Mouse (Mus musculus) heart, postnatal 36 days (tissue): Measurements from ENCODE around the gene P2ry2. TPM values are rescaled to one million over a fixed set of nuclear protein-coding genes. Genes with fewer than 3 reads are reported as not detected.

ENCODE experiments used
- DNase-seq, 2 experiments: peaks; one replicate each; pipeline ENCODE4 v3.0.0; 2021 to 2022
- intact Hi-C: fragments of 180-260 bp; cut with DNase I; formaldehyde crosslinking; loops from one replicate; pipeline ENCODE4 v1.15.1; 2025
- total RNA-seq, 2 experiments: library from RNA; stranded (reverse); gene quantifications; 2 replicates each; pipeline ENCODE4 v1.2.3; 2021

P2ry2 gene
- total RNA-seq: 10 to 100 TPM; 19.6 to 28.4 TPM

DNA sequence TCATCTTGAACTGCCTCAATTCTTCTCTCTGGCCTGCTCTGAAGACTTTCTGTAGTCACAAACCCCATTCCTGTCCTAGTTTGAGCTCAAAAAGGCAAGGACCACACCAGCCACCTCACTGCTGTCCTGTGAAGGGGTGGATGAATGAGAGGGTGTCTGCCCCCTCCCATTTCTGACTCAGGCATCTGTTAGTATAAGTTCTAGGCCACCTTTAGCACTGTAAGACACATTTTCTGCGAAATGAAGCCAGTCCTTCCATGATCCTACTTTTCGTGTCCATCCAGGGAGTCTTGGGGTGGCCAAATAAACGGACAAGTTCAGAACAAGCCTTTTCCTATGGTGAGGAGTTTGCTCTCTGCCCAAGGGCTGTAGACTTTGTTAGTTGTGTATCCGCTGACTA is at the start of gene P2ry2:
TSS of gene P2ry2 (minus strand) at position 326 of the 400 bp plus-strand sequence.
- no peak for DNase-seq
- intact Hi-C loops: loop anchor here (1.0 kb wide), 1 partner anchor 39 kb away; no protein-coding TSS in a partner anchor

DNA sequence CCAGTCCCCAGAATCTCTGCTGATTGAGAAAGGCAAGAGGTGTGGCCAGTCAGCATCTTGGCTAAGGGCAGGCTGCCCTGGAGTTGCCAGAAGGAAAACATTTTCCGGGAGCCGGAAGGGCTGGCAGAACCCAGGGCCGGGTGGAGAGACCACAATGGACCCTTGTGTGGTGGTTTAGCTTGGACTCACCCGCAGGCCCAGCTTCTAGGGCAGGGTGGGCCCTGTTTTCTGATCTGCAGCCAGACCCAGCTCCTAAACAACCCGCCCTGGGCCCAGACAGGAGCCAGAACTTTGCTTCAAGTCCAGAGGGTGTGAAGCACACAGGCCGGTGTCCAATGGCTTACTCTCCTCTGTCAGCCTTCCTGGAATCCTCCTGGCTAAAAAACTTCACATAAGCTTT is 49.6 kb upstream of the P2ry2 start:
- peak; percentile 59 to 68 for DNase-seq

GRCm38 (mm10) chr7:101061381-101061780 is 48.7 kb upstream of the P2ry2 start:
- peak; percentile 90 to 93 for DNase-seq
- intact Hi-C loops: loop anchor here (1.0 to 2.0 kb wide), 3 partner anchors 169 to 313 kb away; no protein-coding TSS in a partner anchor

More for the DNA sequence above, 49.6 kb upstream of the P2ry2 start:
- intact Hi-C loops: loop anchor here (2.0 kb wide), 1 partner anchor 47 kb away; no protein-coding TSS in a partner anchor

DNA sequence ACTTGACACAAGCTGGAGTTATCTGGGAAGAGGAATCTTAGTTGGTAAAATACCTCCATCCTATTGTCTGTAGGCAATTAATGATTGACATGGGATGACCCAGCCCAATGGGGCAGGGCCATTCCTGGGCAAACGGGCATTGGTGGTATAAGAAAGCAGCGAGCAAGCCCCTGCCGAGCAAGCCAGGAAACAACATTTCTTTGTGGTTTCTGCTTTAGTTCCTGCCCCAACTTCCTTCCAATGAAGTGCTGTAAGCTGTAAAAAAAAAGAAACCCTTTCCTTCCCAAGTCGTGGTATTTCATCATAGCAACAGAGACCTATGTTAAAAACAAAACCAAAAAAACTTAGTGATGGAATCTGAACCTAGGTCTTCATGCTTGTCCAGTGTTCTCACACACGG is 47.8 kb upstream of the P2ry2 start:
- intact Hi-C loops: loop anchor here (2.0 kb wide), 1 partner anchor 314 kb away; no protein-coding TSS in a partner anchor
- no peak for DNase-seq

GRCm38 (mm10) chr7:101059188-101059587 is 46.5 kb upstream of the P2ry2 start:
- intact Hi-C loops: no loop called here
- no peak for DNase-seq

DNA sequence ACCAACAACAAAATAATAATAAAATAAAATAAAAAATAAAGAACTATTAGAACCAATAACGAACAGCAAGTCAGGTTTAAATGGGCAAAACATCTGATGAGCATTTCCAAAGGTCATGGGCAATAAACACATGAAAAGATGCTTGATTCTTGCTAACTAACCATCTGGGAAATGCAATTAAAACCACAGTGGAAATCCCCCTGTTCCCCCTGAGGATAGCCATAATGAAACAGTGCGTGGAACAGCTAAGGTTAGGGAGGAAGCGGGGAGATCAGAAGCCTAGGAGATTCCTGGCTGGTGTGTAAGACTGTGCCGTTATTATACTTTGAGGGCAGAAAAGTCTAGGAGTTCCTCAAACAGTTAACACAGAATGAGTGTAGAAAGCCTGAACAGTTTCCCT is 44.6 kb upstream of the P2ry2 start:
- no peak for DNase-seq
- intact Hi-C loops: no loop called here

- intact Hi-C loops: no loop called here
Observed at GRCm38 (mm10) chr7:101053136-101053535, 40.5 kb upstream of the P2ry2 start.

DNA sequence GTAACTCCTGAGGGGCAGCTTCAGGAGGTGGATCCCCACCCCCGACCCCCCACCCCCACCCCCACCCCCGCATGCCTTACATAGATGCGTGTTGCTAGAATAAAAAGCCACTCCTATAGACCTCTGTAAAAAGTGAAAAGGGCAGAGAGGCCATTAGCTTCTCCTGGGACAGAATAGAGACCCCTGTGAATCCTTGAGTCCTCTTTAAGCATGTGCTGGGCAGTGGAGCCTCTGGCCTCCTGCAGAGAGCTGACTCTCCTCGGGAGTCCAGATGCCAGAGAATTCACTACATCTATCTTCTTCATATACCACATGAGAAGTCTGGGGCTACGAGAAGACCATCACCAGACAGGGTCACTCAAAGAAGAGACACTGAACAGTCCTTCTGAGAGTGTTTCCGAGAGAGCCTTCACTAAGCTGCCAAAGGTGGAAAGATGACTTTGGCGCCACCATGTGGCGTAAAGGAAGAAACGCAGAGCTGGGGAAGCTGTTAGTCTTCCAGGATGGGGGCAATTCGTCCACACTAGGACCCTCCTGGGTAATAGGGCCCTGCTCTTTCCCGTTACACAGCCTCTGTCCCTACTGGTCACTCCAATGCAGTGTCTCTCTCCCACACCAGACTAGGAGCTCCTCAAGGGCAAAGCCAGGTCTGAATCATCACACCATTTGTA is 39.0 kb upstream of the P2ry2 start:
- DNase-seq: peak; percentile 74 to 78
- intact Hi-C loops: loop anchor here (1.0 to 2.0 kb wide), 4 partner anchors 39 to 145 kb away; partner anchors contain the start of gene P2ry2

More at GRCm38 (mm10) chr7:101053136-101053535, 40.5 kb upstream of the P2ry2 start:
- DNase-seq: no peak

- peak in 1 of 2 experiments; percentile 58 for DNase-seq
- intact Hi-C loops: loop anchor here (1.0 to 2.0 kb wide), 3 partner anchors 39 to 144 kb away; partner anchors contain the start of gene P2ry2
Observed at GRCm38 (mm10) chr7:101050724-101051550, 38.3 kb upstream of the P2ry2 start.

DNA sequence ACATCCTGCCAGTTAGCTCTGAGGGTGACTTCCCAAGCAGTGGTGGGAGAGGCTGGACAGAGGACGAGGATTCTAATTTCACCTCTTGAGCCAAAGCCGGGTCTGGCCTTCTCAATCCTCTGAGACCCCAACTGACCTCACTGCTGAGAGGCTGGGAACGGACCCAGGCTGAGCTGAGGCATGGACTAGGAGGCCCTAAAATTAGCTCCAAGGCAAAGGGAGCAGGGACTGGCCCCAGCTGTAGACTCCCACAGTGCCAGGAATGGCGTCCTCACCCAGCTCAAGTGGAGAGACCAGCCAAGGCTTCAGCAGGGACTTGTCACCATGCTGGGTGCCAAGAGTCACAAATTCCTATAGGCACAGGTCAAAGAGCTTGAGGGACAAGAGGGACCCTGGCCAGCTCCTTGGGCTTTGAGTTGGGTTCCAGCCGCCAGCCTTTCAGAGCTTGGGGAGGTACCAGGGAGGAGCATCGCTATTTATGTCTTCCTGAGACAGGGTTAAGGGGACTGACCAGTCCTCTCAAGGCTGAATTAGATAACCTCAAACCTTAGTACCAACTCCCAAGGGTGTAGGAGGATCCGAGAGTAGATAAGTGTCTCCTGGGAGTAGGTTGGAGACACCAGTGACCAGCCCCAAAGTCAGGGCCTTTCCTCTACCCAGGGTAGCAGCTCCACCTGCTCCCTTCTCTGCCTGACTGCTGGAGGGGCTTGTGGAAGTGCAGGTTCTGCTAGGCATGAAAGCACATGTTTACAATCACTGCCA is 36.8 kb upstream of the P2ry2 start:
- peak; percentile 68 to 79 for DNase-seq
- intact Hi-C loops: loop anchor here (2.0 kb wide), 1 partner anchor 143 kb away; no protein-coding TSS in a partner anchor

- DNase-seq: no peak
- intact Hi-C loops: no loop called here
Observed at GRCm38 (mm10) chr7:101048247-101048646, 35.6 kb upstream of the P2ry2 start.

- intact Hi-C loops: no loop called here
- DNase-seq: no peak
Observed at GRCm38 (mm10) chr7:101043846-101044541, 31.3 kb upstream of the P2ry2 start.

GRCm38 (mm10) chr7:101041977-101042749 is 29.5 kb upstream of the P2ry2 start:
- DNase-seq: no peak
- intact Hi-C loops: no loop called here

DNA sequence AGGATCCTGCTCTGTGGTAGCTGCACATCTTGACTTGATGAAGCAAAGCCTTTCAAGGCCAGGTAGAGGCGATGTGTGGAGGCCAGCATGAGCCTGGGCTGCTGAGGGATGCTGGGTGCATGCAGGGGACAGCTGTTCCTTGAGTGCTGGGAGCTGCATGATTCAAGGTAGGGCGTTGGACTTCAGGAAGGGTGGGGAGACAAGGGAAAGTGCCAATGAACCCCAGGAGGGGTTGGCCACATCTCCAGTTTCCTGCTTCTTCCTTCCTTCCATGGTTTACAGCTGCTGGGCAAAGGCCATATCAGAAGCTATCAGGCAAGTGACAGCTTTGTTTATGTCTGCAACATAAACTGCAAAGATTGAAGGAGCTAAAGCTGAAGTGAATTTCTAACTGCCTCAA is 28.9 kb upstream of the P2ry2 start:
- DNase-seq: no peak
- intact Hi-C loops: no loop called here

GRCm38 (mm10) chr7:101033371-101033770 is 20.7 kb upstream of the P2ry2 start:
- DNase-seq: no peak
- intact Hi-C loops: no loop called here

DNA sequence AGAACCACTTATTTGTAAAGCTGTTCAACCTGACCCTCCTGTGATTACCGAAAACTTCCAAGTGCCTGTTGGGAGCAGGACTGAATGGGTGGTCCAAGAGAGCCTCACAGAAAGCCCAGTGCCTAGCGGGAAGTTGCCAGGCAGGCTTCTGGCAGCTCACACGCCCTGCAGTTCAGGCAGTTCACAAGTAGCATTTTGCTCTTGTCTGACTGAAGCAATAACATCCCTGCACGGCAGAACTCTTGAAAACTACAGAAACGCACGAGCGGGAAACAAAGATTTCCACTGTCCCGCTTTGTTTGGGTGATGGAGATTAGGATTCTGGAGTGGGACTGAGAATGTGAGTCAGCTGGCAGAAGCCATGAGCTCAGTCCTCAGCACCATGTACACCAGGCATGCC is 18.6 kb upstream of the P2ry2 start:
- no peak for DNase-seq
- intact Hi-C loops: no loop called here

DNA sequence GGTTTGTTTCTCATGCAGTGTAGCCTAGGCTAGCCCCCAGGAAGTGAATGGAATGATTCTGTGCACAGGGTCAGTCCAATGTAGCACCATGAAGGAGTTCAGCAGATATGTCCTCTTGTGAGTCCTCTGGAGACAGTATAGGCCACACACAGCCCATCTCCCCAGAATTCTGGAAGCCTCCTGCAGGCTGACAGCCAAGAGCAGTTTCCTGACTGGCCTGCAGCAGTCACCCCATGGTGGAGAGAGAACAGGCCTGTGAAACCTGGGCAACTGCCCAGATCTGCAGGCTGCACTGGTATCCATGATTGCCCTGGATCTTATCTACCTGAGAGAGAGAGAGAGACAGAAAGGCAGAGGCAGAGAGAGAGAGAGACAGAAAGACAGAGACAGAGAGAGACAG is 18.1 kb upstream of the P2ry2 start:
- peak; percentile 52 to 57 for DNase-seq
- intact Hi-C loops: no loop called here

DNA sequence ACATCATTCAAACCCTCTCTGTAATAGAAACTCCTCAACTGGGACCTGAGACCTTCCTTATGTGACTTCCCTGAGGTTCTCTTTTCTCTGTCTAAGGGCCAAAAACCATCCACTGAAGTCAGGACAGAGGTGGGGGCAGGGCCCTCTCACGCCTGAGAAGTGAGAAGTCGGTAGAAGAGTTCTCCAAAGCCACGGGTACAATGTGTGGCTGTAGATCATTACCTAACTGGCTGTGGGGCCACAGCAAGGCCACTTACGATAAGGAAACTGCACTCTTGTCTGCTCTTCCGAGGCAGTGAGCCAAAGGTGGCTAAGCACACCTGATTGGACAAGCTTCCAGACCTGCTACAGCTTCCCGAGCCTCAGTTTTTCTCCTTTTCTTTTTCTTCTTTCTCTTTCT is 16.8 kb upstream of the P2ry2 start:
- DNase-seq: no peak
- intact Hi-C loops: no loop called here

GRCm38 (mm10) chr7:101028991-101029390 is 16.3 kb upstream of the P2ry2 start:
- intact Hi-C loops: no loop called here
- no peak for DNase-seq
